Mouse (Mus musculus): ENCODE results near the gene Scarf1. TPM values are rescaled to one million over a fixed set of nuclear protein-coding genes. Genes with fewer than 3 reads are reported as not detected.

Scarf1 gene
- total and polyA plus RNA-seq, 3 experiments: 0.15 to 0.28 TPM; not detected in 1

DNA sequence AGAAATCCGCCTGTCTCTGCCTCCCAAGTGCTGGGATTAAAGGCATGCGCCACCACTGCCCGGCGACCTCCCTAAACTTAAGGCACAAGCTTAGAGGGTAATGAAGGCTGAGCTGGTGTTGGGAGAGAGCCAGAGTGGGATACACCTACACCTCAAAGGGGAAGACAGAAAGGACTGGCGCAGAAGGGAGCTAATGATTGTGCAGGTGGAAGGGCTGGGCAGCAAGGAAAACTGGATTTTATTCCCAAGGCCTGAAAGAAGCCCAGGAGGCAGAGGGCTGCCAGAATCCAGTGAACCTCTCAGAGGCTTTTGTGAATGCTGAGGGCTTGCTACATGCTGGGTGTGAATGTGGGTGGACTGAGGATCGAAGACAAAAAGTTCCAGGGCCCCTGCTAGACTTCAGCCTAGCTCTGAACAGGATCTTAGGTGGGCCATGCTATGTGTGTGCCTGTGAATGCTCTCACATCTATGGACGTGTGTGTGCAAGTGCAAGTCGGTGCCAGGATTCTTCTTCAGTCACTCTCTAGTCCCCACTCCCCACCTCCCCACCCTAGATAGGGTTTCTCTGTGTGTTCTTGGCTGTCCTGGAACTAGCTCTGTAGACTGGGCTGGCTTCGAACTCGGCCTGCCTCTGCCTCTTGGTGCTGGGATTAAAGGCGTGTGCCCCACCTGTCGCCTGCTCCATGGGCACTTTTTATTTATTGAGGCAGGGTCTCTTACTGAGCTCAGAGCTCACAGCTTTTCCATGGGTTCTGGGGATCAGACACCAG lies 23.1 kb downstream of the Scarf1 start:
- H3K4me1 ChIP-seq (ENCODE audit: control insufficient read depth in 1 of 2, insufficient read depth in 2 of 2, low read length in 2 of 2): peaks cover 13 to 62% of the 10 kb centered on the region in 2 experiments
- peaks cover 7% of the 10 kb centered on the region for H3K79me2 ChIP-seq (ENCODE audit: control insufficient read depth, insufficient read depth, low read length, poor library complexity)
- no peak for DNase-seq (ENCODE audit: low read depth, low spot score)
- H3K9ac ChIP-seq (ENCODE audit: control insufficient read depth, low read depth, low read length, poor library complexity, severe bottlenecking): no peak overlapping the region
- no peak overlapping the region for H3K27ac ChIP-seq (ENCODE audit: control insufficient read depth, low read depth, low read length)
- H3K9me3 ChIP-seq (replicated peaks; ENCODE audit: insufficient read depth, low read length): no peaks in the 10 kb centered on the region
- no peak overlapping the region for H3K4me3 ChIP-seq (ENCODE audit: control insufficient read depth in 1 of 2, insufficient read depth in 1 of 2, low read depth in 2 of 2, low read length in 2 of 2)
- H3K27me3 ChIP-seq (ENCODE audit: control insufficient read depth in 1 of 2, insufficient read depth in 2 of 2, low read length in 2 of 2): no peaks in the 10 kb centered on the region
- peaks cover 0 to 48% of the 10 kb centered on the region in 2 experiments; a peak in 2 of 4 replicates for H3K36me3 ChIP-seq (ENCODE audit: control insufficient read depth in 1 of 2, insufficient read depth in 2 of 2, low read length in 2 of 2)
- TF ChIP-seq ZC3H11A (IDR thresholded peaks at IDR 0.05; ENCODE audit: low read depth, low read length) (no peak), CTCF (IDR thresholded peaks at IDR 0.05 in 2 of 3, conservative IDR thresholded peaks at IDR 0.05 in 1 of 3; ENCODE audit: control insufficient read depth in 1 of 3, insufficient read depth in 1 of 3, low read depth in 2 of 3, low read length in 3 of 3, poor library complexity in 1 of 3, severe bottlenecking in 1 of 3) (no peak), USF2 (IDR thresholded peaks at IDR 0.05; ENCODE audit: borderline replicate concordance in 1 of 2, insufficient read depth in 1 of 2, low read depth in 1 of 2, low read length in 2 of 2) (no peak), ZMIZ1 (IDR thresholded peaks at IDR 0.05; ENCODE audit: low read depth, low read length) (no peak), ZKSCAN1 (IDR thresholded peaks at IDR 0.05; ENCODE audit: low read depth, low read length) (no peak), HCFC1 (IDR thresholded peaks at IDR 0.05; ENCODE audit: low read depth, low read length) (no peak), NELFE (IDR thresholded peaks at IDR 0.05; ENCODE audit: low read depth, low read length) (no peak), CHD2 (IDR thresholded peaks at IDR 0.05; ENCODE audit: low read length) (no peak), RAD21 (IDR thresholded peaks at IDR 0.05; ENCODE audit: low read depth, low read length) (no peak), ETS1 (IDR thresholded peaks at IDR 0.05; ENCODE audit: low read depth, low read length) (no peak), SIN3A (IDR thresholded peaks at IDR 0.05; ENCODE audit: low read length) (no peak), MAFK (IDR thresholded peaks at IDR 0.05; ENCODE audit: borderline replicate concordance, low read depth, low read length) (no peak)

DNA sequence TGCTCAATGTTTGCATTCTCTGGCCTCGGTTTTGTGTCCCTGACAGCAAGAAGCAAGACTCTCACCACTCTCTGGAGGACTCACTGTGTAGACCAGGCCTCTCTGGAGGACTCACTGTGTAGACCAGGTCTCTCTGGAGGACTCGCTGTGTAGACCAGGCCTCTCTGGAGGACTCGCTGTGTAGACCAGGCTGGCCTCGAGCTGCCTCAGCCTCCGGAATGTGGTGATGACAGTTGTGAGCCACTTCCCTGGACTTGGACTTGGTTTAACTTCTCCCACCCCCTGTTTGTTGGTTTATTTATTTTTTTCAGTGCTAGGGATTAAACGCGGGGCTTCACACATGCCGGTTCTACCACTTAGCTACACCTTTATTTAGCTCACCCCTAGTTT lies 23.7 kb downstream of the Scarf1 start:
- H3K27ac ChIP-seq (ENCODE audit: control insufficient read depth, low read depth, low read length): no peak overlapping the region
- H3K27me3 ChIP-seq (ENCODE audit: control insufficient read depth in 1 of 2, insufficient read depth in 2 of 2, low read length in 2 of 2): no peaks in the 10 kb centered on the region
- H3K4me1 ChIP-seq (ENCODE audit: control insufficient read depth in 1 of 2, insufficient read depth in 2 of 2, low read length in 2 of 2): peaks cover 13 to 65% of the 10 kb centered on the region in 2 experiments
- no peak for DNase-seq (ENCODE audit: low read depth, low spot score)
- H3K9ac ChIP-seq (ENCODE audit: control insufficient read depth, low read depth, low read length, poor library complexity, severe bottlenecking): no peak overlapping the region
- peaks cover 5% of the 10 kb centered on the region for H3K79me2 ChIP-seq (ENCODE audit: control insufficient read depth, insufficient read depth, low read length, poor library complexity)
- peaks cover 0 to 50% of the 10 kb centered on the region in 2 experiments; a peak in 2 of 4 replicates for H3K36me3 ChIP-seq (ENCODE audit: control insufficient read depth in 1 of 2, insufficient read depth in 2 of 2, low read length in 2 of 2)
- no peak for TF ChIP-seq MAX (IDR thresholded peaks at IDR 0.05; ENCODE audit: low read length)
- no peak for TF ChIP-seq CHD1 (IDR thresholded peaks at IDR 0.05; ENCODE audit: low read depth, low read length)
- no peak for TF ChIP-seq EP300 (IDR thresholded peaks at IDR 0.05; ENCODE audit: low read depth in 1 of 2, low read length in 2 of 2)
- no peak for TF ChIP-seq MAFK (IDR thresholded peaks at IDR 0.05; ENCODE audit: borderline replicate concordance, low read depth, low read length)
- TF ChIP-seq ZC3H11A (IDR thresholded peaks at IDR 0.05; ENCODE audit: low read depth, low read length): no peak
- TF ChIP-seq NELFE (IDR thresholded peaks at IDR 0.05; ENCODE audit: low read depth, low read length): no peak
- no peak overlapping the region for H3K4me3 ChIP-seq (ENCODE audit: control insufficient read depth in 1 of 2, insufficient read depth in 1 of 2, low read depth in 2 of 2, low read length in 2 of 2)
- H3K9me3 ChIP-seq (replicated peaks; ENCODE audit: insufficient read depth, low read length): no peaks in the 10 kb centered on the region

Measured in MEL (cell line).